Mouse (Mus musculus): ENCODE results near the gene Polr3b. TPM values are rescaled to one million over a fixed set of nuclear protein-coding genes. Genes with fewer than 3 reads are reported as not detected.
A peak's percentile ranks its signal among the peaks of the same experiment; 100 is the strongest.

Polr3b gene
- polyA plus RNA-seq, 1 experiment: 8.2 TPM

- H3K4me1 ChIP-seq (ENCODE audit: control insufficient read depth, insufficient read depth, insufficient read length, low read length): peaks cover 2% of the 10 kb centered on the region; the same call in 1 of the 2 replicates
- no peak overlapping the region for H3K27ac ChIP-seq (replicated peaks; ENCODE audit: low read depth, low read length)
- H3K4me3 ChIP-seq (ENCODE audit: insufficient read depth, low read depth, low read length): no peak overlapping the region
These were observed 29.3 kb upstream of the Polr3b start for GRCm38 (mm10) chr10:84592745-84593144.

GRCm38 (mm10) chr10:84597127-84597785 lies 24.8 kb upstream of the Polr3b start:
- Histone ChIP-seq H3K27ac (replicated peaks; ENCODE audit: low read depth, low read length) (peak overlapping the region; percentile 55), H3K4me1 (ENCODE audit: control insufficient read depth, insufficient read depth, insufficient read length, low read length) (peaks cover 5% of the 10 kb centered on the region), H3K4me3 (ENCODE audit: insufficient read depth, low read depth, low read length) (no peak overlapping the region)

GRCm38 (mm10) chr10:84598172-84598571 lies 23.9 kb upstream of the Polr3b start:
- peak overlapping the region; percentile 60; the same call in 1 of the 2 replicates for H3K27ac ChIP-seq (replicated peaks; ENCODE audit: low read depth, low read length)
- no peak overlapping the region for H3K4me3 ChIP-seq (ENCODE audit: insufficient read depth, low read depth, low read length)
- peaks cover 5% of the 10 kb centered on the region for H3K4me1 ChIP-seq (ENCODE audit: control insufficient read depth, insufficient read depth, insufficient read length, low read length)

- no peak overlapping the region for H3K4me3 ChIP-seq (ENCODE audit: insufficient read depth, low read depth, low read length)
- H3K27ac ChIP-seq (replicated peaks; ENCODE audit: low read depth, low read length): no peak overlapping the region; the same call in 1 of the 2 replicates
- peaks cover 5% of the 10 kb centered on the region for H3K4me1 ChIP-seq (ENCODE audit: control insufficient read depth, insufficient read depth, insufficient read length, low read length)
These were observed 22.0 kb upstream of the Polr3b start for GRCm38 (mm10) chr10:84600136-84600535.

GRCm38 (mm10) chr10:84604335-84604734 lies 17.8 kb upstream of the Polr3b start:
- peaks cover 2% of the 10 kb centered on the region; the same call in 1 of the 2 replicates for H3K4me1 ChIP-seq (ENCODE audit: control insufficient read depth, insufficient read depth, insufficient read length, low read length)
- no peak overlapping the region for H3K4me3 ChIP-seq (ENCODE audit: insufficient read depth, low read depth, low read length)
- H3K27ac ChIP-seq (replicated peaks; ENCODE audit: low read depth, low read length): no peak overlapping the region

- Histone ChIP-seq H3K27ac (replicated peaks; ENCODE audit: low read depth, low read length) (no peak overlapping the region), H3K4me3 (ENCODE audit: insufficient read depth, low read depth, low read length) (no peak overlapping the region), H3K4me1 (ENCODE audit: control insufficient read depth, insufficient read depth, insufficient read length, low read length) (peaks cover 4% of the 10 kb centered on the region)
These were observed 13.7 kb upstream of the Polr3b start for GRCm38 (mm10) chr10:84608361-84608760.

- peak overlapping the region; percentile 31 for H3K27ac ChIP-seq (replicated peaks; ENCODE audit: low read depth, low read length)
- no peak overlapping the region for H3K4me3 ChIP-seq (ENCODE audit: insufficient read depth, low read depth, low read length)
These were observed 11.8 kb upstream of the Polr3b start for GRCm38 (mm10) chr10:84610324-84610723.

GRCm38 (mm10) chr10:84610783-84611182 lies 11.3 kb upstream of the Polr3b start:
- peaks cover 4% of the 10 kb centered on the region for H3K4me1 ChIP-seq (ENCODE audit: control insufficient read depth, insufficient read depth, insufficient read length, low read length)
- H3K4me3 ChIP-seq (ENCODE audit: insufficient read depth, low read depth, low read length): no peak overlapping the region
- peak overlapping the region; percentile 31 for H3K27ac ChIP-seq (replicated peaks; ENCODE audit: low read depth, low read length)

More at GRCm38 (mm10) chr10:84610324-84610723, 11.8 kb upstream of the Polr3b start:
- peaks cover 4% of the 10 kb centered on the region for H3K4me1 ChIP-seq (ENCODE audit: control insufficient read depth, insufficient read depth, insufficient read length, low read length)

- Histone ChIP-seq H3K27ac (replicated peaks; ENCODE audit: low read depth, low read length) (no peak overlapping the region), H3K4me3 (ENCODE audit: insufficient read depth, low read depth, low read length) (no peak overlapping the region), H3K4me1 (ENCODE audit: control insufficient read depth, insufficient read depth, insufficient read length, low read length) (peaks cover 4% of the 10 kb centered on the region)
These were observed 10.4 kb upstream of the Polr3b start for GRCm38 (mm10) chr10:84611664-84612063.

GRCm38 (mm10) chr10:84612281-84612680 lies 9.8 kb upstream of the Polr3b start:
- H3K27ac ChIP-seq (replicated peaks; ENCODE audit: low read depth, low read length): no peak overlapping the region
- peaks cover 4% of the 10 kb centered on the region for H3K4me1 ChIP-seq (ENCODE audit: control insufficient read depth, insufficient read depth, insufficient read length, low read length)
- H3K4me3 ChIP-seq (ENCODE audit: insufficient read depth, low read depth, low read length): no peak overlapping the region

GRCm38 (mm10) chr10:84613366-84613765 lies 8.7 kb upstream of the Polr3b start:
- Histone ChIP-seq H3K4me3 (ENCODE audit: insufficient read depth, low read depth, low read length) (no peak overlapping the region), H3K4me1 (ENCODE audit: control insufficient read depth, insufficient read depth, insufficient read length, low read length) (peaks cover 4% of the 10 kb centered on the region), H3K27ac (replicated peaks; ENCODE audit: low read depth, low read length) (no peak overlapping the region)

GRCm38 (mm10) chr10:84615076-84615475 lies 7.0 kb upstream of the Polr3b start:
- H3K27ac ChIP-seq (replicated peaks; ENCODE audit: low read depth, low read length): no peak overlapping the region
- peaks cover 4% of the 10 kb centered on the region for H3K4me1 ChIP-seq (ENCODE audit: control insufficient read depth, insufficient read depth, insufficient read length, low read length)
- H3K4me3 ChIP-seq (ENCODE audit: insufficient read depth, low read depth, low read length): no peak overlapping the region

GRCm38 (mm10) chr10:84631182-84631581 lies 9.1 kb downstream of the Polr3b start:
- H3K27ac ChIP-seq (replicated peaks; ENCODE audit: low read depth, low read length): no peak overlapping the region
- H3K4me3 ChIP-seq (ENCODE audit: insufficient read depth, low read depth, low read length): no peak overlapping the region
- H3K4me1 ChIP-seq (ENCODE audit: control insufficient read depth, insufficient read depth, insufficient read length, low read length): no peaks in the 10 kb centered on the region

GRCm38 (mm10) chr10:84632005-84632404 lies 9.9 kb downstream of the Polr3b start:
- Histone ChIP-seq H3K4me3 (ENCODE audit: insufficient read depth, low read depth, low read length) (no peak overlapping the region), H3K4me1 (ENCODE audit: control insufficient read depth, insufficient read depth, insufficient read length, low read length) (no peaks in the 10 kb centered on the region), H3K27ac (replicated peaks; ENCODE audit: low read depth, low read length) (no peak overlapping the region)

- H3K27ac ChIP-seq (replicated peaks; ENCODE audit: low read depth, low read length): no peak overlapping the region
- no peak overlapping the region for H3K4me3 ChIP-seq (ENCODE audit: insufficient read depth, low read depth, low read length)
- H3K4me1 ChIP-seq (ENCODE audit: control insufficient read depth, insufficient read depth, insufficient read length, low read length): no peaks in the 10 kb centered on the region
These were observed 14.6 kb downstream of the Polr3b start for GRCm38 (mm10) chr10:84636656-84637055.

- no peak overlapping the region for H3K27ac ChIP-seq (replicated peaks; ENCODE audit: low read depth, low read length)
These were observed 16.3 kb downstream of the Polr3b start for GRCm38 (mm10) chr10:84638382-84638781.

More at GRCm38 (mm10) chr10:84638382-84638781, 16.3 kb downstream of the Polr3b start:
- Histone ChIP-seq H3K4me3 (ENCODE audit: insufficient read depth, low read depth, low read length) (no peak overlapping the region), H3K4me1 (ENCODE audit: control insufficient read depth, insufficient read depth, insufficient read length, low read length) (no peaks in the 10 kb centered on the region)

Measured in brown adipose tissue, adult 24 weeks (tissue).